7 mouse cellular contexts compared by ENCODE assay signal in the genomic region with DNA sequence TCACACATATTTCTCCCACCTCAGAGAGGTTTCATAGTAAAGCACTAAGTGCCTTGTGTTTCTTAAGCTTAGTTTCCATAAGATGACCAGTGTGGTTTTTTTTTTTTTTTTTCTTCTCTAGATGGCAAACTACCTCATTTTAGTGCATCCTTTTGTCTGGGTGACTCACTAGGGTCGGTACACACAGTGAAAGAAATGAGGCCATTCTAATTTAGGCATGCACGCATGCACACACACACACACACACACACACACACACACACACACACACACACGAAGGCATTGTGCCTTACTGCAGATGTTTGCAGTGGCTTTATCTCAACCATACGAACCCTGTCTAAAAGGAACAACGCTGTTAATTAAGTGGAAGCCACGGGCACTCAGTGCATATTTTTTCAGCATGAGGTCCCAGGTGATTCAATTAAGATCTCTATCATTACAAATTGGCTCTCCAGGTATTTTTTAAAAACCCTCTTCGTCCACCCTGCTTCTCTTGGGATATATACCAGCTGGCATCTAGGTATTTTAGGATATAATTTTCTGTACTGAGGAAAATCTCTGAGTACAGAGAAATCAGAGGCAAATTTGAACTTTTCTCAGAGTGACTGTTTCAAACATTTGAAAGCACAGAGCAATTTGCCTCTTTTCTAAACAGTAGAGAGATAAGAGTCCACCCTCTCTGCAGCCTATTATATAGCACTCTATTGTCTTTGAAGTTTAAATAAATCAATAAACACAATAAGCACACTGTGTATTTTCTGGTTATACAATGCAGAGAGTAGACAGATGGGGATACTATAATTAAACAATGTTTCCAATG. TPM values are rescaled to one million over a fixed set of nuclear protein-coding genes. Genes with fewer than 3 reads are reported as not detected.
DNase-seq lines count a peak whose midpoint lies in the region; ATAC-seq and TF ChIP-seq lines count a peak whose summit lies in the region.

No protein-coding gene starts in this region.

- no peak for TF ChIP-seq EP300 in liver, postnatal 0 days (IDR thresholded peaks at IDR 0.05; ENCODE audit: low read depth)

- H3K9me3 ChIP-seq in liver, postnatal 0 days (ENCODE audit: low read length): no peaks in the 10 kb centered on the region
- no peaks in the 10 kb centered on the region for H3K9me3 ChIP-seq in liver, embryonic 11.5 days (ENCODE audit: control insufficient read depth, low read length)
- H3K9me3 ChIP-seq in forebrain, embryonic 16.5 days (ENCODE audit: control insufficient read depth, low read length): no peaks in the 10 kb centered on the region

- DNase-seq in liver, postnatal 0 days: no peak
- no peak for DNase-seq in liver, embryonic 11.5 days (ENCODE audit: low spot score)
- peak; percentile 45 to 61 for DNase-seq in cerebellum, postnatal 14 days
- peak; percentile 81 for DNase-seq in retina, embryonic 14.5 days (ENCODE audit: low spot score)
- DNase-seq in gastrocnemius, postnatal 14 days: no peak
- DNase-seq in thymus, postnatal 0 days (ENCODE audit: low spot score): no peak

- ATAC-seq in liver, postnatal 0 days: no peak; the same call in 1 of the 2 replicates
- ATAC-seq in liver, embryonic 11.5 days (replicated peaks; ENCODE audit: low FRiP score): no peak
- ATAC-seq in forebrain, embryonic 16.5 days: 0 out of 2 replicates have a peak, but pooled peaks have one; percentile 33

- WGBS in liver, postnatal 0 days (ENCODE audit: insufficient replicate concordance): 38% methylated on average over 7 of the region's 7 CpGs
- WGBS in liver, embryonic 11.5 days: 52% methylated on average over 7 of the region's 7 CpGs
- WGBS in forebrain, embryonic 16.5 days: 9% methylated on average over 7 of the region's 7 CpGs

- no peaks in the 10 kb centered on the region for H3K36me3 ChIP-seq in liver, postnatal 0 days (replicated peaks; ENCODE audit: insufficient read depth, low read length)
- no peaks in the 10 kb centered on the region for H3K36me3 ChIP-seq in liver, embryonic 11.5 days (ENCODE audit: control insufficient read depth, insufficient read depth, low read length)
- no peaks in the 10 kb centered on the region for H3K36me3 ChIP-seq in forebrain, embryonic 16.5 days (ENCODE audit: control insufficient read depth, insufficient read depth)

- no peak overlapping the region for H3K9ac ChIP-seq in liver, postnatal 0 days (replicated peaks)
- no peak overlapping the region for H3K9ac ChIP-seq in liver, embryonic 11.5 days (ENCODE audit: low read depth, low read length)
- H3K9ac ChIP-seq in forebrain, embryonic 16.5 days (replicated peaks; ENCODE audit: low read depth, low read length): no peak overlapping the region; the same call in 1 of the 2 replicates

- peak overlapping the region; percentile 78 for H3K27ac ChIP-seq in liver, postnatal 0 days (ENCODE audit: low read depth)
- no peak overlapping the region for H3K27ac ChIP-seq in liver, embryonic 11.5 days (ENCODE audit: low read depth, low read length)
- peak overlapping the region; percentile 44; the same call in 1 of the 2 replicates for H3K27ac ChIP-seq in forebrain, embryonic 16.5 days (ENCODE audit: low read length)

- H3K27me3 ChIP-seq in liver, postnatal 0 days (ENCODE audit: insufficient read depth, low read length): no peaks in the 10 kb centered on the region
- no peaks in the 10 kb centered on the region for H3K27me3 ChIP-seq in liver, embryonic 11.5 days (replicated peaks; ENCODE audit: control insufficient read depth, insufficient read depth, low read length)
- no peaks in the 10 kb centered on the region for H3K27me3 ChIP-seq in forebrain, embryonic 16.5 days (replicated peaks; ENCODE audit: control insufficient read depth, insufficient read depth, low read length)

- intact Hi-C loops in gastrocnemius, postnatal 14 days (cut with DNase I; ENCODE audit: low total_unique reads): no loop called here

- no peak overlapping the region for H3K4me3 ChIP-seq in liver, postnatal 0 days (ENCODE audit: low read depth, low read length)
- H3K4me3 ChIP-seq in liver, embryonic 11.5 days (ENCODE audit: low read depth, low read length): no peak overlapping the region
- H3K4me3 ChIP-seq in forebrain, embryonic 16.5 days (replicated peaks; ENCODE audit: low read length): no peak overlapping the region

- no peak for TF ChIP-seq CTCF in liver, postnatal 0 days (IDR thresholded peaks at IDR 0.05; ENCODE audit: low read depth)

- H3K4me2 ChIP-seq in liver, postnatal 0 days (ENCODE audit: low read depth, low read length): peak overlapping the region; percentile 19; the same call in 1 of the 2 replicates
- no peak overlapping the region for H3K4me2 ChIP-seq in liver, embryonic 11.5 days
- peak overlapping the region; percentile 28 for H3K4me2 ChIP-seq in forebrain, embryonic 16.5 days (ENCODE audit: low read length)

- H3K4me1 ChIP-seq in liver, postnatal 0 days (ENCODE audit: insufficient read depth): no peaks in the 10 kb centered on the region
- H3K4me1 ChIP-seq in liver, embryonic 11.5 days (replicated peaks; ENCODE audit: control insufficient read depth, insufficient read depth, low read length): no peaks in the 10 kb centered on the region
- peaks cover 17% of the 10 kb centered on the region for H3K4me1 ChIP-seq in forebrain, embryonic 16.5 days (replicated peaks; ENCODE audit: control insufficient read depth, insufficient read depth, low read length)

RNA-seq across cellular contexts. Expression of a gene that starts 44.4 kb away (rescaled TPM):
- polyA plus RNA-seq in liver, postnatal 0 days (2015; fragmentation: Nextera tagmentation; extraction: Ambion mirVana): 7.8 and 8.0 TPM in 2 replicates
- 15.4 and 16.4 TPM in 2 replicates for polyA plus RNA-seq in liver, embryonic 11.5 days (2014; fragmentation: Nextera tagmentation; extraction: Ambion mirVana)
- 30.5 and 35.1 TPM in 2 replicates for polyA plus RNA-seq in forebrain, embryonic 16.5 days (2015; fragmentation: Nextera tagmentation; extraction: Ambion mirVana)
- total RNA-seq in gastrocnemius, postnatal 14 days (2021): 10 to 100 TPM; 11.8 to 12.1 TPM
- polyA plus RNA-seq in thymus, postnatal 0 days (2015; fragmentation: Nextera tagmentation; extraction: Ambion mirVana): 20.2 and 20.3 TPM in 2 replicates

Comparison
In these comparisons a context has a peak if more than half of its experiments do, and no peak if none do; other contexts are left out.
1. DNase-seq: peak in cerebellum, postnatal 14 days (2 of 2) and retina, embryonic 14.5 days (single experiment); none in liver, postnatal 0 days (single experiment), liver, embryonic 11.5 days (single experiment), gastrocnemius, postnatal 14 days (single experiment) and thymus, postnatal 0 days (single experiment).